Mouse (Mus musculus) C2C12 (cell line): Measurements from ENCODE around the gene Mapkapk2. TPM values are rescaled to one million over a fixed set of nuclear protein-coding genes. Genes with fewer than 3 reads are reported as not detected.
A peak's percentile ranks its signal among the peaks of the same experiment; 100 is the strongest.

Experiments used
- H3K27me3 ChIP-seq: one replicate; pipeline ENCODE4 v1.6.1; 2011; ENCODE audit not compliant: control insufficient read depth, insufficient read depth, insufficient read length
- H3K36me3 ChIP-seq: one replicate; pipeline ENCODE4 v1.6.1; 2011; ENCODE audit not compliant: control insufficient read depth, insufficient read depth
- H3K4me3 ChIP-seq: one replicate; pipeline ENCODE4 v1.5.1; 2011; ENCODE audit warnings: mild to moderate bottlenecking, control low read depth; ENCODE audit not compliant: poor library complexity, insufficient read depth, severe bottlenecking
- H3K79me2 ChIP-seq: one replicate; pipeline ENCODE4 v1.6.1; 2011; ENCODE audit not compliant: control insufficient read depth, insufficient read depth
- H3K79me3 ChIP-seq: one replicate; pipeline ENCODE4 v1.6.1; 2011; ENCODE audit warnings: low read depth, control low read depth
- H3ac ChIP-seq: one replicate; pipeline ENCODE3; 2011; ENCODE audit warnings: low read depth; ENCODE audit not compliant: control insufficient read depth, insufficient read length
- CEBPB ChIP-seq: IDR thresholded peaks from one replicate; pipeline ENCODE4 v1.6.1; 2011; ENCODE audit warnings: low read depth, mild to moderate bottlenecking, control low read depth, moderate library complexity
- CTCF ChIP-seq: IDR thresholded peaks from one replicate; pipeline ENCODE4 v1.5.1; 2011; ENCODE audit not compliant: control insufficient read depth, insufficient read depth, insufficient read length
- FOSL1 ChIP-seq: IDR thresholded peaks from one replicate; pipeline ENCODE4 v1.8.0; 2011; ENCODE audit warnings: mild to moderate bottlenecking, low read length; ENCODE audit not compliant: poor library complexity, insufficient read depth, severe bottlenecking
- MAX ChIP-seq: IDR thresholded peaks from one replicate; pipeline ENCODE4 v1.6.1; 2011; ENCODE audit warnings: mild to moderate bottlenecking, control low read depth
- MYOD1 ChIP-seq: IDR thresholded peaks from one replicate; pipeline ENCODE4 v1.6.1; 2011; ENCODE audit warnings: low read depth; ENCODE audit not compliant: control insufficient read depth, insufficient read length
- MYOG ChIP-seq: IDR thresholded peaks from one replicate; pipeline ENCODE4 v1.6.1; 2011; ENCODE audit not compliant: control insufficient read depth, insufficient read length; ENCODE audit errors: extremely low read depth
- USF1 ChIP-seq: IDR thresholded peaks from one replicate; pipeline ENCODE4 v1.6.1; 2011; ENCODE audit warnings: low read depth, mild to moderate bottlenecking, control low read depth, moderate library complexity
- polyA plus RNA-seq: library from polyadenylated mRNA; unstranded; fragments of >200 nt; fragmentation: generic; extraction: Trizol; gene quantifications from one replicate; pipeline ENCODE4 v1.2.1, GENCODE M21; 2012; ENCODE audit warnings: missing spikeins

The Mapkapk2 gene
- polyA plus RNA-seq, 1 experiment, result 87.0 TPM

- Histone ChIP-seq H3K4me3 (no peak overlapping the region), H3K27me3 (no peaks in the 10 kb centered on the region), H3K79me2 (no peaks in the 10 kb centered on the region), H3K79me3 (no peaks in the 10 kb centered on the region), H3ac (no peak overlapping the region), H3K36me3 (no peaks in the 10 kb centered on the region)
- TF ChIP-seq FOSL1 (no peak), CTCF (no peak), MYOD1 (no peak), USF1 (no peak), CEBPB (no peak), MAX (no peak), MYOG (no peak)
Measured at GRCm38 (mm10) chr1:131045723-131046355, 51.8 kb downstream of the Mapkapk2 start.

DNA sequence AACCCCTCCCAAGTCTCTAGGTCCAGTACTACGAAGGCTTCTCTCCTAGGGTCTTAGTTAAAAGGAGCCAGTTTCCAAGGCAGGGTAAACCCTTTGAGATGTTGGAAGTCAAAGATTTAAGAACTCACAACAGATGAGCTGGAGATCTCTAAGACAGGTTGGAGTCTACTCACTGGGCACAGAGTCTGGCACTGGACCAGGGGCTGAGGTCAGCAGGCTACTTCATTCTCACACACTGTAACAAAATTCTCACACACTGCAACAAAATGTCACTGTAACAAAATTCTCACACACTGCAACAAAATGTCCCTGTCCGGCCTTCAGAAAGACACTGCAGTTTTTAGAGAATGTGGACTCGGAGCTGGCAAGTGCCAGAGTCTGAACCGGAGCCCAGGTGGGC, 54.0 kb downstream of the Mapkapk2 start:
- Histone ChIP-seq H3K4me3 (no peak overlapping the region), H3K79me3 (no peaks in the 10 kb centered on the region), H3ac (no peak overlapping the region), H3K79me2 (no peaks in the 10 kb centered on the region), H3K27me3 (no peaks in the 10 kb centered on the region), H3K36me3 (no peaks in the 10 kb centered on the region)
- no peak for TF ChIP-seq FOSL1
- no peak for TF ChIP-seq CTCF
- no peak for TF ChIP-seq MAX
- no peak for TF ChIP-seq USF1
- no peak for TF ChIP-seq MYOD1
- no peak for TF ChIP-seq MYOG
- no peak for TF ChIP-seq CEBPB

DNA sequence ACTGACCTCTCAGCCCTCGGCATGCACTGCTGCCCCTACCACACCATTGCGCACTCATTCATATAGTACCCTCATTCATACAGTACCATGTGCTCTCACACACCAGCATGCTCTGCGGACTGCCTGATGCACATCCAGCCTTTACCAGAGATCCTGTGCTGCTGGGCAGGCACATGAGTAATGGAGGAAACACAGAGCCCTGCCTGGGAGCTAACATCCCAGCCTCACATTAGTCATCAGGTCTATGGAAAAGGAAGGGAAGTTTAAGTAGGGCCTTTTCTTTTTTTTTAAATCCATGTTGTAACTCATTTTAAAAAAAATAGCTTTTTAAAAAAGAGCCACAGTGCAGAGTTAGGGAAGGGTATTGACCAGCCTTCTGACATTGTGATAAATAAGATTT, 54.9 kb downstream of the Mapkapk2 start:
- TF ChIP-seq MAX (no peak), MYOD1 (no peak), FOSL1 (no peak), MYOG (no peak), USF1 (no peak), CTCF (no peak), CEBPB (no peak)
- Histone ChIP-seq H3K27me3 (no peaks in the 10 kb centered on the region), H3K4me3 (no peak overlapping the region)

GRCm38 (mm10) chr1:131042263-131042662, 55.4 kb downstream of the Mapkapk2 start:
- TF ChIP-seq MYOD1, result no peak
- no peak for TF ChIP-seq FOSL1
- no peak for TF ChIP-seq CEBPB
- no peak for TF ChIP-seq MYOG
- no peak for TF ChIP-seq CTCF
- TF ChIP-seq USF1, result no peak
- no peak for TF ChIP-seq MAX
- Histone ChIP-seq H3K36me3 (no peaks in the 10 kb centered on the region), H3ac (no peak overlapping the region)

More for the DNA sequence above, 54.9 kb downstream of the Mapkapk2 start:
- no peaks in the 10 kb centered on the region for H3K79me2 ChIP-seq
- no peaks in the 10 kb centered on the region for H3K79me3 ChIP-seq
- no peak overlapping the region for H3ac ChIP-seq
- no peaks in the 10 kb centered on the region for H3K36me3 ChIP-seq

GRCm38 (mm10) chr1:131039479-131039878, 58.1 kb downstream of the Mapkapk2 start:
- Histone ChIP-seq H3K4me3 (no peak overlapping the region), H3ac (no peak overlapping the region), H3K27me3 (no peaks in the 10 kb centered on the region), H3K79me3 (no peaks in the 10 kb centered on the region), H3K79me2 (no peaks in the 10 kb centered on the region), H3K36me3 (no peaks in the 10 kb centered on the region)
- TF ChIP-seq MAX, result no peak
- no peak for TF ChIP-seq MYOD1
- TF ChIP-seq USF1, result no peak
- no peak for TF ChIP-seq MYOG
- TF ChIP-seq CEBPB, result no peak
- TF ChIP-seq FOSL1, result no peak
- TF ChIP-seq CTCF, result no peak

More at GRCm38 (mm10) chr1:131042263-131042662, 55.4 kb downstream of the Mapkapk2 start:
- Histone ChIP-seq H3K27me3 (no peaks in the 10 kb centered on the region), H3K79me3 (no peaks in the 10 kb centered on the region), H3K4me3 (no peak overlapping the region), H3K79me2 (no peaks in the 10 kb centered on the region)

DNA sequence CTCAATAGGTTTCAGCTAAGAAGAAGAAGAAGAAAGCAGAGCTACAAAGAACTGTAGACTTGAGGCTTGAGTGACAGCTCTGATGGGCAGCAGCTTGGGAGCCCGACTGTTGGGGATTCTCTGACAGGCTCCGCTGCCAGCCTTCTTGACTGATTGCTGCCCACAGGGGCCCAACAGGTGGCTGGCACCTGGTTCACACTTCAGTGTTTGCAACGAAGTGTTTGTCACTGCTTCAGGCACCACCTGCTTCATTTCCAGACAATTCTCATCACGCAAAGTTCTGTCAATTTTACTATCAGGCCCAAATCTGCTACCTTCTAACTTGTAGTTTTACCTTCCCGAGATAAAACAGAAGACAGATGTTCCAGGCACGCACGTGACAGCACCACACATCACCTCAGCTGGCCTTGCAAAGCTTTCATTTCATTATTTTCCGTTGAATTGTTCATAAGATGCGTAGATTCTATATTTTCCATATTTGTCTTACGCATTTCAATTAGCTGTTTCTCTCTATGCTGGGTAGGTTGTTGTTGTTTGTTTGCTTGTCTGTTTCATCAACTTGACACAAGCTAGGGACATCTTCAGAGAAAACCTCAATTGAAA, 59.1 kb downstream of the Mapkapk2 start:
- no peaks in the 10 kb centered on the region for H3K79me3 ChIP-seq
- no peaks in the 10 kb centered on the region for H3K79me2 ChIP-seq
- no peaks in the 10 kb centered on the region for H3K36me3 ChIP-seq
- H3ac ChIP-seq, result no peak overlapping the region
- TF ChIP-seq MYOD1 (peak; percentile 61), MYOG (no peak)
- H3K4me3 ChIP-seq, result no peak overlapping the region
- H3K27me3 ChIP-seq, result no peaks in the 10 kb centered on the region
